Mouse (Mus musculus) hindbrain, embryonic 11.5 days (tissue): ENCODE measurements at regions not wholly inside any gene's neighbourhood (a gene's known extent, or its start where the extent isn't known, plus 50 kb on each side); places are given as distances from the start of the nearest gene placed in this dataset.

ENCODE experiments used
- ATAC-seq: fragments of 200-750 bp; cut with Nextera tagmentation; 2 replicates; pipeline ENCODE4 v1.8.0; 2017; ENCODE audit warnings: mild to moderate bottlenecking, moderate TSS enrichment, moderate library complexity; ENCODE audit not compliant: low FRiP score
- DNase-seq: peaks from one replicate; pipeline ENCODE4 v3.0.0-alpha.2; 2015; ENCODE audit warnings: low spot score
- H3K27ac ChIP-seq: fragments of 300-500 bp; sonication (generic); 2 replicates; pipeline ENCODE4 v1.5.1; 2014; ENCODE audit warnings: mild to moderate bottlenecking, low read depth, low read length
- H3K27me3 ChIP-seq: fragments of 300-500 bp; sonication (generic); 2 replicates; pipeline ENCODE4 v1.6.1; 2014; ENCODE audit warnings: mild to moderate bottlenecking, low read length, moderate library complexity, mixed read lengths; ENCODE audit not compliant: control insufficient read depth, insufficient read depth
- H3K36me3 ChIP-seq: fragments of 300-500 bp; sonication (generic); 2 replicates; pipeline ENCODE4 v1.6.1; 2014; ENCODE audit warnings: mild to moderate bottlenecking, low read length, moderate library complexity, mixed read lengths; ENCODE audit not compliant: control insufficient read depth, insufficient read depth
- H3K4me1 ChIP-seq: fragments of 300-500 bp; sonication (generic); replicated peaks from 2 replicates; pipeline ENCODE4 v1.6.1; 2014; ENCODE audit warnings: low read length, mixed read lengths; ENCODE audit not compliant: control insufficient read depth, insufficient read depth
- H3K4me2 ChIP-seq: fragments of 300-500 bp; sonication (generic); replicated peaks from 2 replicates; pipeline ENCODE4 v1.6.1; 2014; ENCODE audit warnings: mild to moderate bottlenecking, low read depth, low read length
- H3K4me3 ChIP-seq: fragments of 300-500 bp; sonication (generic); 2 replicates; pipeline ENCODE4 v1.5.1; 2014; ENCODE audit warnings: low read depth, low read length
- H3K9ac ChIP-seq: fragments of 300-500 bp; sonication (generic); 2 replicates; pipeline ENCODE4 v1.6.1; 2014; ENCODE audit warnings: low read depth, low read length
- H3K9me3 ChIP-seq: fragments of 300-500 bp; sonication (generic); 2 replicates; pipeline ENCODE4 v1.6.1; 2016; ENCODE audit warnings: low read length; ENCODE audit not compliant: control insufficient read depth
- WGBS: fragments of 180-500 bp; shearing (Covaris S2); extraction: QIAGEN DNeasy Blood & Tissue Kit; methylation state at CpG from one replicate; pipeline ENCODE4 v1.1.7; 2014; 5-methylcytosine and 5-hydroxymethylcytosine counted together

GRCm38 (mm10) chr2:131801212-131801611, 58.3 kb downstream of the Erv3 start:
- Histone ChIP-seq H3K4me1 (no peaks in the 10 kb centered on the region), H3K4me3 (no peak overlapping the region), H3K36me3 (no peaks in the 10 kb centered on the region), H3K9ac (no peak overlapping the region), H3K4me2 (no peak overlapping the region), H3K27me3 (no peaks in the 10 kb centered on the region), H3K9me3 (no peaks in the 10 kb centered on the region), H3K27ac (no peak overlapping the region)
- ATAC-seq (no peak), DNase-seq (no peak)
- WGBS = 75% methylated on average over 8 of the region's 8 CpGs

- WGBS = 83% methylated on average over 8 of the region's 8 CpGs
- no peak overlapping the region for H3K4me3 ChIP-seq
- DNase-seq (no peak), ATAC-seq (no peak)
- H3K9ac ChIP-seq = no peak overlapping the region
- H3K27me3 ChIP-seq = no peaks in the 10 kb centered on the region
- no peak overlapping the region for H3K4me2 ChIP-seq
- no peaks in the 10 kb centered on the region for H3K4me1 ChIP-seq
- no peaks in the 10 kb centered on the region for H3K36me3 ChIP-seq
- no peak overlapping the region for H3K27ac ChIP-seq
- H3K9me3 ChIP-seq = no peaks in the 10 kb centered on the region
Observed at GRCm38 (mm10) chr2:131800126-131800894, 59.2 kb downstream of the Erv3 start.

GRCm38 (mm10) chr2:131799486-131799885, 60.1 kb downstream of the Erv3 start:
- Histone ChIP-seq H3K4me2 (no peak overlapping the region), H3K9ac (no peak overlapping the region), H3K4me1 (no peaks in the 10 kb centered on the region), H3K36me3 (no peaks in the 10 kb centered on the region), H3K27ac (no peak overlapping the region), H3K9me3 (no peaks in the 10 kb centered on the region), H3K4me3 (no peak overlapping the region), H3K27me3 (no peaks in the 10 kb centered on the region)
- DNase-seq (no peak), ATAC-seq (no peak)
- 89% methylated on average over 7 of the region's 7 CpGs for WGBS

GRCm38 (mm10) chr2:131797001-131797693, 62.4 kb downstream of the Erv3 start:
- WGBS = 80% methylated on average over 9 of the region's 9 CpGs

GRCm38 (mm10) chr2:131775381-131775780, 84.2 kb downstream of the Erv3 start:
- Histone ChIP-seq H3K9me3 (no peaks in the 10 kb centered on the region), H3K4me1 (no peaks in the 10 kb centered on the region), H3K27me3 (no peaks in the 10 kb centered on the region), H3K4me2 (no peak overlapping the region), H3K4me3 (no peak overlapping the region), H3K9ac (no peak overlapping the region), H3K27ac (no peak overlapping the region), H3K36me3 (no peaks in the 10 kb centered on the region)
- no peak for DNase-seq
- ATAC-seq = no peak
- WGBS = 89% methylated on average over 1 of the region's 1 CpGs

More at GRCm38 (mm10) chr2:131797001-131797693, 62.4 kb downstream of the Erv3 start:
- ATAC-seq = no peak
- Histone ChIP-seq H3K36me3 (no peaks in the 10 kb centered on the region), H3K4me1 (no peaks in the 10 kb centered on the region), H3K4me2 (no peak overlapping the region), H3K27ac (no peak overlapping the region), H3K9me3 (no peaks in the 10 kb centered on the region), H3K27me3 (no peaks in the 10 kb centered on the region), H3K9ac (no peak overlapping the region), H3K4me3 (no peak overlapping the region)
- no peak for DNase-seq

GRCm38 (mm10) chr2:131773691-131774090, 85.9 kb downstream of the Erv3 start:
- Histone ChIP-seq H3K4me1 (no peaks in the 10 kb centered on the region), H3K36me3 (no peaks in the 10 kb centered on the region), H3K9ac (no peak overlapping the region), H3K4me3 (no peak overlapping the region), H3K4me2 (no peak overlapping the region), H3K9me3 (no peaks in the 10 kb centered on the region), H3K27me3 (no peaks in the 10 kb centered on the region), H3K27ac (no peak overlapping the region)
- 88% methylated on average over 4 of the region's 4 CpGs for WGBS
- no peak for DNase-seq
- no peak for ATAC-seq

- Histone ChIP-seq H3K9ac (no peak overlapping the region), H3K4me1 (no peaks in the 10 kb centered on the region), H3K9me3 (no peaks in the 10 kb centered on the region), H3K4me2 (no peak overlapping the region), H3K4me3 (no peak overlapping the region), H3K27ac (no peak overlapping the region), H3K36me3 (no peaks in the 10 kb centered on the region), H3K27me3 (no peaks in the 10 kb centered on the region)
- 84% methylated on average over 5 of the region's 5 CpGs for WGBS
- DNase-seq = no peak
- ATAC-seq = no peak
Observed at GRCm38 (mm10) chr2:131772163-131772562, 87.4 kb downstream of the Erv3 start.

- Histone ChIP-seq H3K4me1 (no peaks in the 10 kb centered on the region), H3K4me2 (no peak overlapping the region), H3K9me3 (no peaks in the 10 kb centered on the region), H3K4me3 (no peak overlapping the region), H3K36me3 (no peaks in the 10 kb centered on the region), H3K9ac (no peak overlapping the region), H3K27ac (no peak overlapping the region), H3K27me3 (no peaks in the 10 kb centered on the region)
- ATAC-seq = no peak
- DNase-seq = peak; percentile 66
- 57% methylated on average over 5 of the region's 5 CpGs for WGBS
Observed at GRCm38 (mm10) chr2:131770852-131771251, 88.7 kb downstream of the Erv3 start.
